Mouse (Mus musculus): ENCODE data around the gene Lif. TPM values are rescaled to one million over a fixed set of nuclear protein-coding genes. Genes with fewer than 3 reads are reported as not detected.

The Lif gene
- polyA plus RNA-seq, 1 experiment = 0.11 TPM

DNA sequence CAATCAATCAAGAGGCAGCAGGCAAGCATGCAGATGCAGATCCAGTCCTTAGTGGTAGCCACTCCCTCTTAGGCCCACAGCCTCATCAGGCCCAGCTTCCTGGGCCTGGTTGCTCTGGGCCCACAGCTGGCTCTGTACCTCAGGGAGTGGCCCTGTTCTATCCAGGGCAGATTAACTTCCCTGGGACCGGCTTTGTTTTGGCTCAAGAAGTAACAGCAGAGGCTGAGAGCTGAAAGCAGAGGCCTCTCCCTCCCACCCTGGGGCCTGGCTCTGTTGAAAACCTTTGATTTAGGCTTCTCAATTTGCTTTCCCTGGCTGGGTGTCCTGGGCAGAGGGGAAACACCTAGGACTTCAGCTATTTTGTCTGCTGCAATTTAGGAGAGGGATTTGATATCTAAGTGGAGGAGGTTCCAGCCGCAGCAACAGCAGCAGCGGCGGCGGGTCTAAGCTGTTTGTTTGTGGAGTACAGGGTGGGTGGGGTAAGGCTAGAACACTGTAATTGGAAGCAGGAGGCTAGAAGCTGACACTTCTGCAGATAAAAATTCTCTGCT lies 45.1 kb downstream of the Lif start:
- no peak for DNase-seq (ENCODE audit: low read depth)
- no peak for TF ChIP-seq POLR2A (IDR thresholded peaks at IDR 0.05; ENCODE audit: borderline replicate concordance, extremely low read depth, insufficient read depth, insufficient read length, poor library complexity, severe bottlenecking)
- TF ChIP-seq CTCF (IDR thresholded peaks at IDR 0.05; ENCODE audit: borderline replicate concordance, extremely low read depth, insufficient read depth, insufficient read length) = no peak

DNA sequence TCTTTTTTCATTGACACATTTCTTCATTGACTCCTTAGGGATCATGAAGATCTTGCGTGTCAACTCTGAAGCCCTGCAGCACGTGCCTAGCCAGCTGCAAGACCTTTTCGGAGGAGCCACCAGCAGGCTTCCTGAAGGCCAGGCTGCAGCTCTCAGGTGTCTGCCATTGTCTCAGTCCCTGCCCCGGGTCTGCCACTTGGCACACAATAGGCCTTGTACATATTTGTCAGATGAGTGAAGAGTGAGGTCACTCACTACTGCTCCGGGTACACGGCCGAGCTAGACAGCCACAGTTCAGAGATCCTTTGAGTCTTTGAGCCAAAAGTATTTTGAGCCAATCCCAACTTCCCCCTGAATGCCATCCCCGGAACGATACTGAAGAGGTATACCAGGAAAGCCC lies 45.7 kb downstream of the Lif start:
- TF ChIP-seq CTCF (IDR thresholded peaks at IDR 0.05; ENCODE audit: borderline replicate concordance, extremely low read depth, insufficient read depth, insufficient read length) (no peak), POLR2A (IDR thresholded peaks at IDR 0.05; ENCODE audit: borderline replicate concordance, extremely low read depth, insufficient read depth, insufficient read length, poor library complexity, severe bottlenecking) (no peak)
- no peak for DNase-seq (ENCODE audit: low read depth)

DNA sequence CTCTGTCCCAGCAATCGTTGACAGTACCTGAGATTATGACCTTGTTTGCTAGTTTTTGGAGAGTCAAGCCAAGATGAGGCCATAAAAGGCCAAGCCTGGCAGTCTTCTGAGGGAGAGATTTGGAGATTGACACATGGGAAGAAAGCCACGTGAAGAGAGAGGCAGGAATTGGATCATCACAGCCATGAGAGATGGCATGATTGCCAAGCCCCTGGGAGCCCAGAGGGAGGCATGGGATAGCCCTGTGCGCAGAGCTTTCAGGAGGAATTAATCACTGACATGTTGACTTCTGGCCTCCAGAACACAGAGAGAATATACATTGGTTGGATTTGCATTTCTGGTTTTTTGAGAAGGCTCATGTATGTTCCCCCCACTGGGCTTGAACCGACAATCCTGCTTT lies 46.8 kb downstream of the Lif start:
- TF ChIP-seq CTCF (IDR thresholded peaks at IDR 0.05; ENCODE audit: borderline replicate concordance, extremely low read depth, insufficient read depth, insufficient read length) = no peak
- no peak for TF ChIP-seq POLR2A (IDR thresholded peaks at IDR 0.05; ENCODE audit: borderline replicate concordance, extremely low read depth, insufficient read depth, insufficient read length, poor library complexity, severe bottlenecking)
- no peak for DNase-seq (ENCODE audit: low read depth)

DNA sequence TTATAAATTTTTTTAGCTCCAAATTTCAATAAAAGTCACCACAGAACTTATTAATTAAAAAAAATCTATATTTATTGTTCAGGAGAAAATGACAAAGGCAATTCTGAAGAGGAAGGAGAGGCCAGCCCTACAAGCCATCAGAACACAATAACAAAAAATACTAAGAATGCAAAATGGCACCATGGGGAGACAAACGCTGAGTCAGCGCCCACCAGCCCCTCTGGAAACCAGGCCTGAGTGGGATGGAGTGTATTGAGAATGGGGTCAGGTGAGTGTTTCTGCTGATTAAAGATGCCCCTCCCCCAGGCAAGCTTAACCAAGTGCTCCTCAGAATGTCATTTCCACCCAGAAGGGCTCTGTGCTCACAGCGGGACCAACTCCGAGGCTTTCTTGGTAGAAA lies 47.7 kb downstream of the Lif start:
- no peak for DNase-seq (ENCODE audit: low read depth)
- TF ChIP-seq POLR2A (IDR thresholded peaks at IDR 0.05; ENCODE audit: borderline replicate concordance, extremely low read depth, insufficient read depth, insufficient read length, poor library complexity, severe bottlenecking) = no peak

DNA sequence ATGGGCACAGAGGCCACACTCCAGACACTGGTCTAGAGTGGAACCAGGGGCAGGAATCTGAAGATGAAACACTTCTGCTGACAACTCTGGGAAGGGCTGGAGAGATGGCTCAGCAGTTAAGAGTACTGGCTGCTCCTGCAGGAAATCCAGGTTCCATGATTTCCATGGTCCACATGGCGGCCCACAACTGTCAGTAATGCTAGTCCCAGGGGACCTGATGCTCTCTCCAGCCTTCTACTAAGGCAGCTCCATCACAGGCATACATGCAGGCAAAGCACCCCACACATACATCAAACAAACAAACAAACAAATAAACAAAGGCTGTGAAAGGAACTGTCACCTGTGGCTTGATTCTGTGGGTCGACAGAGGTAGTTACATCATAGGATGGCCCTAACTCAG lies 48.7 kb downstream of the Lif start:
- DNase-seq (ENCODE audit: low read depth) = peak; percentile 45
- no peak for TF ChIP-seq POLR2A (IDR thresholded peaks at IDR 0.05; ENCODE audit: borderline replicate concordance, extremely low read depth, insufficient read depth, insufficient read length, poor library complexity, severe bottlenecking)

DNA sequence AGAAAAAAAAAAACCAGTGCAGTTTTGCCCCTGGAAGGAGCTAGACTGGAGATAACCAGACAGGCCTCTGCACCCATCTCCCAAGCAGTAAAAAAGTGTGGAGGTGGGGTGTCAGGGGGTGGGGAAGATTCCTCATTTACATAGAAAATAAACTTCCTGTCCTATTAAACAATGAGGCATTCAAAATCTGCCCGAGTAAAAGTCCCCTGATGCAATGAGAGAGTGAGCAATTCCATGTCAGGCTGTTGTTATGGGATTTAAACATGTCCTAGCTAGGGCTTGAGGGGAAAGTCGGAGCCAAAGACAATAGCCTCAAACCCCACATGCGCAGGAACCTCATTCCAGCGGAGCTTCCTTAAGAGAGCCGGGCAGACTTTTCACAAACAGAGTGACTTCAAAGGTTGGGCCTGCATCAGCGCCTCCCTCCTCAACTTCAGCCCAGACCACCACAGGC lies 50.7 kb downstream of the Lif start:
- TF ChIP-seq POLR2A (IDR thresholded peaks at IDR 0.05; ENCODE audit: borderline replicate concordance, extremely low read depth, insufficient read depth, insufficient read length, poor library complexity, severe bottlenecking) = no peak
- no peak for TF ChIP-seq CTCF (IDR thresholded peaks at IDR 0.05; ENCODE audit: borderline replicate concordance, extremely low read depth, insufficient read depth, insufficient read length)
- peak; percentile 41 for DNase-seq (ENCODE audit: low read depth)

DNA sequence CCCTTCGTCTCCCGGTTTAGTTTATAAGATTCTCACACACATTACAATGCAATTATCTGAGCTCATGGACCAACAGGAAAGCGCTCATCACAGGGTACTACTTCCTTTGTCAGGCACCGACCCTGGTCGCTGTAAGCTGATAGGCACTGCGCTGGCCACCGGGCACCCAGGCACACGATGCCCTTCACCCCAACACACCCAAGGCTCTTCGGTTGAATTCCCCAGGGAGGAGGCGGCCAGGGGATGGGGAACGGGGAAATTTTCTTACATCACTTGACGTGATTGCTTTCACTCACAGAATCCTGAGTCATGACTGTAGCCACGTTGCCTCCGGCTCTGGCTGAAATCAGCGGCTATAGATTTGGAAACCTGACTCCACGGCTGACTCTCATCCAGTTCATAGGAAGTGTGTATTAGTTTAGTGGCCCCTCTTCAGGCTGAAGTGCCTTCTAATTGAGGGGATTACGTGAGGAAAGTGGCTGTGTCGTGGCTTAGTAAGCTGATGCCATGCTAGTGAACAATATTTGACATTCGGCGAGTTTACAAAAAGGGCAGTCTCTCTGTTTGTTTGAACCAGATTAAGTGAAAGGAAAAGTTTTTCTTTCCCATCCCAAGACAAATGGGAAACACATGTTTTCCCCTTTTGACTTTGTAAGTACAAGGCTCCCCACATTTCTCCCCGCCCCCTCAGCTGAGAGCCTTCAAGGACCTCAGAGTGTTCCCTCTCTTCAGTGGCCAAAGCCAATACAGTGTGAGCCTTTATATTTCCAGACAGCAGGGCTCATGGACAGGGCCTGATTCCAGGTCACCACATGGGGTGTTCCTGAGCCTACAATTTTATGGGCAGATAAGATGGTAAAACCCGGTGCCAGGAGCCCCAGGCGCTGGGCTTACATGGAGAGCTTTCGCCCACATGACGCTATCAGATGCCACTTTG lies 51.4 kb downstream of the Lif start:
- TF ChIP-seq POLR2A (IDR thresholded peaks at IDR 0.05; ENCODE audit: borderline replicate concordance, extremely low read depth, insufficient read depth, insufficient read length, poor library complexity, severe bottlenecking) = no peak
- TF ChIP-seq CTCF (IDR thresholded peaks at IDR 0.05; ENCODE audit: borderline replicate concordance, extremely low read depth, insufficient read depth, insufficient read length) = no peak
- peak; percentile 48 for DNase-seq (ENCODE audit: low read depth)

DNA sequence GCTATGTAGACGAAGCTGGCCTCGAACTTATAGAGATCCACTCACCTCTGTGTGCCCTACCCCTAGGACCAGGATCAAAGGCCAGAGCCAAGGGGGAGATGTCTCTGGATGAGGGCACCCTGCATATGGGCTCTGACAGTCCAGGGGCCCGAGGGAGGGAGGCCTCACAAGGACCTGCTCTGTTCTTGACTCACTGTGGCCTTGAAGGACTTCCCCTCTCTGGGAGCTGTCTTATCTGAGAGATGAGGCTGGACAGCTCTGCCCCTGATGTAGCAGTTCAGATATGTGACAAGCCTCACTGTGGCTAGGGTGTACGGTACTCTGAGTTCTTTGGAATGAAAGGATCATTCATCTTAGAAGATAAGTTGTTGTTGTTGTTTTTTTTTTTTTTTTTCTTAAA lies 52.3 kb downstream of the Lif start:
- no peak for DNase-seq (ENCODE audit: low read depth)
- TF ChIP-seq POLR2A (IDR thresholded peaks at IDR 0.05; ENCODE audit: borderline replicate concordance, extremely low read depth, insufficient read depth, insufficient read length, poor library complexity, severe bottlenecking) (no peak), CTCF (IDR thresholded peaks at IDR 0.05; ENCODE audit: borderline replicate concordance, extremely low read depth, insufficient read depth, insufficient read length) (no peak)

DNA sequence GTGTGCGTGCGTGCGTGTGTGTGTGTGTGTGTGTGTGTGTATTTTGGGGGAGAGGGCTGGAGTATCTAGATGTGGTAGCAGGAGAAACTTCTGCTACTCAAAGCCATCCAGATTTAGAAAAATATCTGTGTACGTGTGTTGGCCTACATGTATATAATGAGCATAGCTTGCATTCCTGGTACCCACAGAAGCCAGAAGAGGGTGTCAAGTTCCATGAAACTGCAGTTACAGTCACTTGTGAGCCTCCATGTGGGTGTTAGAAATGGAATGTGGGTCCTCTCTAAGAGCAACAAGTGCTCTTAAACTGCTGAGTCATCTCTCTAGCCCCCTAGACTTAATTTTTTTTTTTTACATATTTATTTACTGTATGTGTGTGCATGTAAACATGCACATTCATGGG lies 53.0 kb downstream of the Lif start:
- no peak for DNase-seq (ENCODE audit: low read depth)
- TF ChIP-seq CTCF (IDR thresholded peaks at IDR 0.05; ENCODE audit: borderline replicate concordance, extremely low read depth, insufficient read depth, insufficient read length) = no peak
- TF ChIP-seq POLR2A (IDR thresholded peaks at IDR 0.05; ENCODE audit: borderline replicate concordance, extremely low read depth, insufficient read depth, insufficient read length, poor library complexity, severe bottlenecking) = no peak

DNA sequence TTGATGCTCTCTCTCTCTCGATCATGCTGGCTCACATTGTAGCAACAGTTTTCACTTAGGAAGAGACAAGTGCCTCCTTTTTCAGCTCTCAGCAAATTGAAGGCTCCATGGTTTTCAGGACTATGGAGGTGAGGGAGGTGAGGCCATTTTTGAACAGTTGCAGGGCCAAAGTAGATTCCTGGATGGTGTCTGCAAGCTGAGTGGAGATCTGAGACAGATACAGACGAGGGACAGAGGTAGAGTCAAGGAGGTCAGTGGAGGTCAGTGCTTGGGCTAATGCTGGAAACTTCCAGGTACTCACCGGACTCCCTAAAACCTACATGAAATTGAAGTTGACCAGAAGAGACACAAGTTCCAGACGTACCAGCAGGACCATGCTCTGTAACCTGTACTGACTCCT lies 54.8 kb downstream of the Lif start:
- no peak for DNase-seq (ENCODE audit: low read depth)
- TF ChIP-seq CTCF (IDR thresholded peaks at IDR 0.05; ENCODE audit: borderline replicate concordance, extremely low read depth, insufficient read depth, insufficient read length) (no peak), POLR2A (IDR thresholded peaks at IDR 0.05; ENCODE audit: borderline replicate concordance, extremely low read depth, insufficient read depth, insufficient read length, poor library complexity, severe bottlenecking) (no peak)

DNA sequence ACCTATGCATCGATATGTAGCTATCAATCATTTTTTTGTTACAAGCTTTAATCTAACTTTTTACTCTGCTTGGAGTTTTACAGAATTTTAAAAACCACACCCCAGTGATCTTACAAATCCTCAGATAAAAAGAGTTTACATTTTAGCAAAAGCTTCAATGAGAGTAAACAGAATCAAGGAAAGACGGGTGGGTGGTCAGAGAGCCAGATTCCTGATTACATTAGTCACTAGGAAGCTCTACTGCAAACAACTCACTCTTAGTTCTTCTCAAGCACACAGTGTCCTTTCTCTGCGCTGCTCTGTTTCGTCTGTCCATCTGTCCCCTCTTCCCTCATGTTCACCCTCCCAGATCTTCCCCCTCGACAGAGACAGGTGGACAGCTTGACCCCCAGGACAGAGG lies 59.9 kb downstream of the Lif start:
- TF ChIP-seq POLR2A (IDR thresholded peaks at IDR 0.05; ENCODE audit: borderline replicate concordance, extremely low read depth, insufficient read depth, insufficient read length, poor library complexity, severe bottlenecking) = no peak
- no peak for TF ChIP-seq CTCF (IDR thresholded peaks at IDR 0.05; ENCODE audit: borderline replicate concordance, extremely low read depth, insufficient read depth, insufficient read length)

DNA sequence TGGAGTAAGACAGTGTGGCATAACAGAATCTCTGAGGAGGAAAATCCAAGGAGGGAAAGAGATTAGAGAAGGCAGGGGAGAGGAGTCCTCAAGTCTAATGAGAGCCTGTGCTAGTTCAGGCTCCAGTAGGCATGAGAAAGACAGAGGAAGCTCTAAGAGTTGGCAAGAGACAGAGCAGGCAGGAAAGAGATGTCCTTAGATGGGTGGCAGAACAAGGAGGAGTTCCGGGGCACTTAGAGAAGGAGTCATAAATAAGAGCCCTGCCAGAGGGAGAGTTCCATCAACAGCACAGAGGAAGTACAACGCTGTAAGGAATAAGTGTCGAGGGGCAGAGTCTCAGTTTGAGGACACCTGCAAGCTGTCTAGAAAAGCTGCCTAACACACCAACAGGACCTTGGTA lies 60.7 kb downstream of the Lif start:
- no peak for DNase-seq (ENCODE audit: low read depth)
- TF ChIP-seq POLR2A (IDR thresholded peaks at IDR 0.05; ENCODE audit: borderline replicate concordance, extremely low read depth, insufficient read depth, insufficient read length, poor library complexity, severe bottlenecking) (no peak), CTCF (IDR thresholded peaks at IDR 0.05; ENCODE audit: borderline replicate concordance, extremely low read depth, insufficient read depth, insufficient read length) (no peak)

More for the DNA sequence above, 59.9 kb downstream of the Lif start:
- DNase-seq (ENCODE audit: low read depth) = no peak

Measured in brain, embryonic 14.5 days (tissue).